Mouse (Mus musculus) retina, adult 2 months (tissue): ENCODE measurements around the gene Agxt.
A peak's percentile ranks its signal among the peaks of the same experiment; 100 is the strongest.

Source experiments
- DNase-seq: peaks from one replicate; pipeline ENCODE4 v3.0.0-alpha.2; 2012; ENCODE audit warnings: low read depth, low spot score

The Agxt gene

GRCm38 (mm10) chr1:93135036-93135526 is at the start of gene Agxt:
Gene Agxt (plus strand): TSS chr1:93135240.
- no peak for DNase-seq

- DNase-seq = no peak
Measured at GRCm38 (mm10) chr1:93092582-93092981, 42.5 kb upstream of the Agxt start.

GRCm38 (mm10) chr1:93098956-93099355 is 36.1 kb upstream of the Agxt start:
- no peak for DNase-seq

GRCm38 (mm10) chr1:93100243-93100575 is 34.8 kb upstream of the Agxt start:
- DNase-seq = peak; percentile 54

GRCm38 (mm10) chr1:93100576-93101491 is 34.2 kb upstream of the Agxt start:
- DNase-seq = no peak

- DNase-seq = peak; percentile 70
Measured at GRCm38 (mm10) chr1:93101571-93102061, 33.4 kb upstream of the Agxt start, which contains the start of gene Kif1a. Gene Kif1a (minus strand): TSS chr1:93101951.

- DNase-seq = no peak
Measured at GRCm38 (mm10) chr1:93102700-93103099, 32.3 kb upstream of the Agxt start.

GRCm38 (mm10) chr1:93114713-93115463 is 20.2 kb upstream of the Agxt start:
- DNase-seq = peak; percentile 57

- no peak for DNase-seq
Measured at GRCm38 (mm10) chr1:93115471-93115870, 19.6 kb upstream of the Agxt start.

GRCm38 (mm10) chr1:93118816-93119215 is 16.2 kb upstream of the Agxt start:
- DNase-seq = no peak

GRCm38 (mm10) chr1:93123179-93123854 is 11.7 kb upstream of the Agxt start:
- no peak for DNase-seq

GRCm38 (mm10) chr1:93124066-93124465 is 11.0 kb upstream of the Agxt start:
- DNase-seq = no peak

- no peak for DNase-seq
Measured at GRCm38 (mm10) chr1:93125256-93125655, 9.8 kb upstream of the Agxt start.

GRCm38 (mm10) chr1:93128209-93128608 is 6.8 kb upstream of the Agxt start:
- no peak for DNase-seq

GRCm38 (mm10) chr1:93128710-93129349 is 6.2 kb upstream of the Agxt start:
- peak; percentile 54 for DNase-seq

- DNase-seq = no peak
Measured at GRCm38 (mm10) chr1:93130242-93130983, 4.6 kb upstream of the Agxt start.

- DNase-seq = no peak
Measured at GRCm38 (mm10) chr1:93132676-93133075, 2.4 kb upstream of the Agxt start.

- DNase-seq = no peak
Measured at GRCm38 (mm10) chr1:93138534-93138933, 3.5 kb downstream of the Agxt start.

GRCm38 (mm10) chr1:93139713-93140112 is 4.7 kb downstream of the Agxt start:
- no peak for DNase-seq

- DNase-seq = no peak
Measured at GRCm38 (mm10) chr1:93142871-93143270, 7.8 kb downstream of the Agxt start.

- no peak for DNase-seq
Measured at GRCm38 (mm10) chr1:93144176-93144575, 9.1 kb downstream of the Agxt start.
